Mouse (Mus musculus) layer of hippocampus, postnatal 25 days (tissue): ENCODE data around the gene Gm38100. TPM values are rescaled to one million over a fixed set of nuclear protein-coding genes. Genes with fewer than 3 reads are reported as not detected.

ENCODE experiments used
- DNase-seq, 2 experiments: peaks; one replicate each; pipeline ENCODE4 v3.0.0; 2022; ENCODE audit warnings: mixed read lengths in 2 of 2, low spot score in 1 of 2; ENCODE audit errors: extremely low spot score in 1 of 2
- total RNA-seq, 2 experiments: library from RNA; stranded (reverse); gene quantifications; 2 replicates each; pipeline ENCODE4 v1.2.3; 2021

Gm38100 gene
- total RNA-seq: not detected

GRCm38 (mm10) chr1:175920029-175920428 is at the start of gene Gm38100:
Gene Gm38100 (plus strand): TSS chr1:175920329.
- no peak for DNase-seq

GRCm38 (mm10) chr1:175870716-175871115 is 49.4 kb upstream of the Gm38100 start:
- DNase-seq: no peak

- DNase-seq: no peak
Observed at GRCm38 (mm10) chr1:175872028-175872816, 47.9 kb upstream of the Gm38100 start.

- peak; percentile 75 to 86 for DNase-seq
Observed at GRCm38 (mm10) chr1:175880453-175881296, 39.5 kb upstream of the Gm38100 start, which contains the start of gene Exo1. Gene Exo1 (plus strand): TSS chr1:175880581.

- no peak for DNase-seq
Observed at GRCm38 (mm10) chr1:175883398-175883797, 36.7 kb upstream of the Gm38100 start.

- DNase-seq: no peak
Observed at GRCm38 (mm10) chr1:175893263-175893662, 26.9 kb upstream of the Gm38100 start.

- no peak for DNase-seq
Observed at GRCm38 (mm10) chr1:175893726-175894125, 26.4 kb upstream of the Gm38100 start.

GRCm38 (mm10) chr1:175911207-175911606 is 8.9 kb upstream of the Gm38100 start:
- no peak for DNase-seq

GRCm38 (mm10) chr1:175912038-175912437 is 8.1 kb upstream of the Gm38100 start:
- DNase-seq: no peak

- no peak for DNase-seq
Observed at GRCm38 (mm10) chr1:175913728-175914303, 6.3 kb upstream of the Gm38100 start.

GRCm38 (mm10) chr1:175921091-175921490 is 962 bp downstream of the Gm38100 start:
- DNase-seq: no peak

- DNase-seq: peak; percentile 76 to 94
Observed at GRCm38 (mm10) chr1:175923848-175924787, 4.0 kb downstream of the Gm38100 start.

- no peak for DNase-seq
Observed at GRCm38 (mm10) chr1:175931391-175931790, 11.3 kb downstream of the Gm38100 start.

- DNase-seq: peak; percentile 31 to 72
Observed at GRCm38 (mm10) chr1:175936282-175936737, 16.2 kb downstream of the Gm38100 start.

GRCm38 (mm10) chr1:175938731-175939130 is 18.6 kb downstream of the Gm38100 start:
- DNase-seq: no peak

- no peak for DNase-seq
Observed at GRCm38 (mm10) chr1:175943168-175943567, 23.0 kb downstream of the Gm38100 start.

GRCm38 (mm10) chr1:175946718-175947315 is 26.7 kb downstream of the Gm38100 start:
- no peak for DNase-seq

- no peak for DNase-seq
Observed at GRCm38 (mm10) chr1:175950421-175950820, 30.3 kb downstream of the Gm38100 start.

- no peak for DNase-seq
Observed at GRCm38 (mm10) chr1:175950851-175951250, 30.7 kb downstream of the Gm38100 start.
